Mouse (Mus musculus): ENCODE data around the gene Gucy1b1. TPM values are rescaled to one million over a fixed set of nuclear protein-coding genes. Genes with fewer than 3 reads are reported as not detected.

The Gucy1b1 gene
- polyA plus RNA-seq (2015; fragmentation: Nextera tagmentation; extraction: Ambion mirVana), result 63.0 and 74.0 TPM in 2 replicates

GRCm38 (mm10) chr3:82074201-82074851 is at the start of gene Gucy1b1:
Gene Gucy1b1, minus strand, starts transcription at chr3:82074689.
- Histone ChIP-seq H3K9me3 (ENCODE audit: control insufficient read depth, low read length) (no peaks in the 10 kb centered on the region), H3K27me3 (replicated peaks; ENCODE audit: control insufficient read depth, insufficient read depth, low read length) (no peaks in the 10 kb centered on the region), H3K4me1 (ENCODE audit: control insufficient read depth, insufficient read depth, low read depth, low read length) (peaks cover 4% of the 10 kb centered on the region), H3K36me3 (ENCODE audit: control insufficient read depth, insufficient read depth, low read length) (no peaks in the 10 kb centered on the region), H3K27ac (ENCODE audit: low read depth, low read length) (peak within 1 kb of the TSS; percentile 88), H3K4me2 (ENCODE audit: low read length) (peak within 1 kb of the TSS; percentile 90), H3K4me3 (ENCODE audit: low read length) (peak within 1 kb of the TSS; percentile 77), H3K9ac (ENCODE audit: low read depth, low read length) (peak within 1 kb of the TSS; percentile 82)
- ATAC-seq, result peak; percentile 100
- 2% methylated on average over 25 of the region's 25 CpGs for WGBS

- Histone ChIP-seq H3K4me2 (ENCODE audit: low read length) (no peak overlapping the region), H3K27ac (ENCODE audit: low read depth, low read length) (no peak overlapping the region), H3K9ac (ENCODE audit: low read depth, low read length) (no peak overlapping the region), H3K27me3 (replicated peaks; ENCODE audit: control insufficient read depth, insufficient read depth, low read length) (no peaks in the 10 kb centered on the region), H3K4me3 (ENCODE audit: low read length) (no peak overlapping the region), H3K9me3 (ENCODE audit: control insufficient read depth, low read length) (no peaks in the 10 kb centered on the region), H3K36me3 (ENCODE audit: control insufficient read depth, insufficient read depth, low read length) (no peaks in the 10 kb centered on the region), H3K4me1 (ENCODE audit: control insufficient read depth, insufficient read depth, low read depth, low read length) (no peaks in the 10 kb centered on the region)
- 85% methylated on average over 1 of the region's 1 CpGs for WGBS
- no peak for ATAC-seq
Observed at GRCm38 (mm10) chr3:82118916-82119315, 44.4 kb upstream of the Gucy1b1 start.

- Histone ChIP-seq H3K27me3 (replicated peaks; ENCODE audit: control insufficient read depth, insufficient read depth, low read length) (no peaks in the 10 kb centered on the region), H3K4me3 (ENCODE audit: low read length) (no peak overlapping the region), H3K9ac (ENCODE audit: low read depth, low read length) (no peak overlapping the region), H3K4me1 (ENCODE audit: control insufficient read depth, insufficient read depth, low read depth, low read length) (no peaks in the 10 kb centered on the region), H3K4me2 (ENCODE audit: low read length) (no peak overlapping the region), H3K27ac (ENCODE audit: low read depth, low read length) (no peak overlapping the region), H3K36me3 (ENCODE audit: control insufficient read depth, insufficient read depth, low read length) (no peaks in the 10 kb centered on the region), H3K9me3 (ENCODE audit: control insufficient read depth, low read length) (no peaks in the 10 kb centered on the region)
- ATAC-seq, result no peak
- WGBS, result 84% methylated on average over 2 of the region's 2 CpGs
Observed at GRCm38 (mm10) chr3:82112439-82112838, 38.0 kb upstream of the Gucy1b1 start.

- Histone ChIP-seq H3K27me3 (replicated peaks; ENCODE audit: control insufficient read depth, insufficient read depth, low read length) (no peaks in the 10 kb centered on the region), H3K36me3 (ENCODE audit: control insufficient read depth, insufficient read depth, low read length) (no peaks in the 10 kb centered on the region), H3K27ac (ENCODE audit: low read depth, low read length) (no peak overlapping the region), H3K4me1 (ENCODE audit: control insufficient read depth, insufficient read depth, low read depth, low read length) (no peaks in the 10 kb centered on the region), H3K9me3 (ENCODE audit: control insufficient read depth, low read length) (no peaks in the 10 kb centered on the region), H3K4me3 (ENCODE audit: low read length) (no peak overlapping the region), H3K4me2 (ENCODE audit: low read length) (no peak overlapping the region), H3K9ac (ENCODE audit: low read depth, low read length) (no peak overlapping the region)
- WGBS, result 73% methylated on average over 3 of the region's 3 CpGs
- ATAC-seq, result no peak
Observed at GRCm38 (mm10) chr3:82111986-82112385, 37.5 kb upstream of the Gucy1b1 start.

- 93% methylated on average over 15 of the region's 15 CpGs for WGBS
- H3K9ac ChIP-seq (ENCODE audit: low read depth, low read length), result no peak overlapping the region
- H3K4me1 ChIP-seq (ENCODE audit: control insufficient read depth, insufficient read depth, low read depth, low read length), result no peaks in the 10 kb centered on the region
- no peak for ATAC-seq
- H3K36me3 ChIP-seq (ENCODE audit: control insufficient read depth, insufficient read depth, low read length), result no peaks in the 10 kb centered on the region
- no peak overlapping the region for H3K4me2 ChIP-seq (ENCODE audit: low read length)
- H3K27ac ChIP-seq (ENCODE audit: low read depth, low read length), result no peak overlapping the region
- H3K4me3 ChIP-seq (ENCODE audit: low read length), result no peak overlapping the region
- H3K27me3 ChIP-seq (replicated peaks; ENCODE audit: control insufficient read depth, insufficient read depth, low read length), result no peaks in the 10 kb centered on the region
- H3K9me3 ChIP-seq (ENCODE audit: control insufficient read depth, low read length), result no peaks in the 10 kb centered on the region
Observed at GRCm38 (mm10) chr3:82108951-82109350, 34.5 kb upstream of the Gucy1b1 start.

GRCm38 (mm10) chr3:82104229-82104628 is 29.7 kb upstream of the Gucy1b1 start:
- H3K9me3 ChIP-seq (ENCODE audit: control insufficient read depth, low read length), result no peaks in the 10 kb centered on the region
- H3K4me3 ChIP-seq (ENCODE audit: low read length), result no peak overlapping the region
- 64% methylated on average over 6 of the region's 6 CpGs for WGBS
- no peak overlapping the region for H3K27ac ChIP-seq (ENCODE audit: low read depth, low read length)
- H3K4me2 ChIP-seq (ENCODE audit: low read length), result no peak overlapping the region
- no peak overlapping the region for H3K9ac ChIP-seq (ENCODE audit: low read depth, low read length)
- no peak; the same call in 1 of the 2 replicates for ATAC-seq
- no peaks in the 10 kb centered on the region for H3K27me3 ChIP-seq (replicated peaks; ENCODE audit: control insufficient read depth, insufficient read depth, low read length)
- no peaks in the 10 kb centered on the region for H3K36me3 ChIP-seq (ENCODE audit: control insufficient read depth, insufficient read depth, low read length)
- no peaks in the 10 kb centered on the region for H3K4me1 ChIP-seq (ENCODE audit: control insufficient read depth, insufficient read depth, low read depth, low read length)

- H3K4me3 ChIP-seq (ENCODE audit: low read length), result no peak overlapping the region
- no peak overlapping the region for H3K27ac ChIP-seq (ENCODE audit: low read depth, low read length)
- no peaks in the 10 kb centered on the region for H3K27me3 ChIP-seq (replicated peaks; ENCODE audit: control insufficient read depth, insufficient read depth, low read length)
- 90% methylated on average over 6 of the region's 6 CpGs for WGBS
- ATAC-seq, result no peak
- H3K9me3 ChIP-seq (ENCODE audit: control insufficient read depth, low read length), result no peaks in the 10 kb centered on the region
- no peak overlapping the region for H3K9ac ChIP-seq (ENCODE audit: low read depth, low read length)
- H3K4me2 ChIP-seq (ENCODE audit: low read length), result no peak overlapping the region
- H3K4me1 ChIP-seq (ENCODE audit: control insufficient read depth, insufficient read depth, low read depth, low read length), result no peaks in the 10 kb centered on the region
- no peaks in the 10 kb centered on the region for H3K36me3 ChIP-seq (ENCODE audit: control insufficient read depth, insufficient read depth, low read length)
Observed at GRCm38 (mm10) chr3:82099127-82099526, 24.6 kb upstream of the Gucy1b1 start.

- H3K4me1 ChIP-seq (ENCODE audit: control insufficient read depth, insufficient read depth, low read depth, low read length), result no peaks in the 10 kb centered on the region
- WGBS, result 73% methylated on average over 2 of the region's 2 CpGs
- H3K9me3 ChIP-seq (ENCODE audit: control insufficient read depth, low read length), result no peaks in the 10 kb centered on the region
- no peak overlapping the region for H3K4me3 ChIP-seq (ENCODE audit: low read length)
- H3K36me3 ChIP-seq (ENCODE audit: control insufficient read depth, insufficient read depth, low read length), result no peaks in the 10 kb centered on the region
- no peak overlapping the region for H3K9ac ChIP-seq (ENCODE audit: low read depth, low read length)
- no peak overlapping the region for H3K27ac ChIP-seq (ENCODE audit: low read depth, low read length)
- H3K27me3 ChIP-seq (replicated peaks; ENCODE audit: control insufficient read depth, insufficient read depth, low read length), result no peaks in the 10 kb centered on the region
- ATAC-seq, result no peak
- H3K4me2 ChIP-seq (ENCODE audit: low read length), result no peak overlapping the region
Observed at GRCm38 (mm10) chr3:82096801-82097200, 22.3 kb upstream of the Gucy1b1 start.

GRCm38 (mm10) chr3:82073741-82074181 is 728 bp downstream of the Gucy1b1 start:
- no peaks in the 10 kb centered on the region for H3K36me3 ChIP-seq (ENCODE audit: control insufficient read depth, insufficient read depth, low read length)
- H3K27ac ChIP-seq (ENCODE audit: low read depth, low read length), result peak overlapping the region; percentile 88
- WGBS, result under 1% methylated on average over 34 of the region's 34 CpGs
- no peaks in the 10 kb centered on the region for H3K27me3 ChIP-seq (replicated peaks; ENCODE audit: control insufficient read depth, insufficient read depth, low read length)
- peak overlapping the region; percentile 90 for H3K4me2 ChIP-seq (ENCODE audit: low read length)
- H3K4me1 ChIP-seq (ENCODE audit: control insufficient read depth, insufficient read depth, low read depth, low read length), result peaks cover 4% of the 10 kb centered on the region
- peak overlapping the region; percentile 77 for H3K4me3 ChIP-seq (ENCODE audit: low read length)
- ATAC-seq, result peak; percentile 74
- H3K9ac ChIP-seq (ENCODE audit: low read depth, low read length), result peak overlapping the region; percentile 82
- no peaks in the 10 kb centered on the region for H3K9me3 ChIP-seq (ENCODE audit: control insufficient read depth, low read length)

Data from hindbrain, embryonic 16.5 days (tissue).